Mouse (Mus musculus): ENCODE results near the gene Mark1.
A peak's percentile ranks its signal among the peaks of the same experiment; 100 is the strongest.

Mark1 gene

GRCm38 (mm10) chr1:184999071-184999750, at the start of gene Mark1:
TSS of gene Mark1 (minus strand) at chr1:184999570.
- DNase-seq: peak; percentile 39 to 65

DNA sequence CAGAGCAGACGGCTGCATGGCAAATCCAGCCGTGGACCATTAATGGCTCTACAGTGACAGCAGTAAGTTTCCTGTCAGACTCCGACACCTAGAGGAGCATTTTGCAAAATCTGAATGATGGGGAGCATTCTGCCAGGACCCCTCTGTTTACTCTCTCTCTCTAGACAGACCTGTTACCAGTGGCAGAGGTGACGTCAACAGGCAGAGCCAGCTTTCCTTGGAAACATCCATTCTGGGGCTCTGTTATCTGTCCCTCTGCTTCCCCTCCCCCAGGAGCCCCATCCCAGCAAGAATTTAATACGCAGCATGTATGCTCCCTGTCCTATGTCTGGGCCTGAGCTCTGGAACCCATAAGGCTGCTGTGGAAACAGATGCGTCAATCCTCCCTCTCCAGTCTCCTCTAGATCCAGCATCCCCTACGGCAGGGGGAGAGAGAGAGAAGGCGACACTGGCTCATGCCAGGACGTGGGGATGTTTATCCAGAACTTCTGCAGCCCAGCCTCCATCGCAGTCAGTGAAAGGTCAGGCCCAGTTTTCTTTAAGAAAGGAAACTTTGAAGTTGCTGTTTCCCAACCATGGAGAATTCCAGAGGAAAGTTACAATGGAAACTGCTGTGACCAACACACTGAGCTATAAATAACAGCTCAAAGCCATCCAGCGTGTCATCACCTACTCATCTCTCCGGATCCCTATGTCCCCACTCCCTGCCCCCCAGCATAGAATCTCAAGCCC, 48.3 kb upstream of the Mark1 start:
- DNase-seq: no peak

GRCm38 (mm10) chr1:185046513-185046912, 47.1 kb upstream of the Mark1 start:
- DNase-seq: no peak

GRCm38 (mm10) chr1:185038183-185038686, 38.9 kb upstream of the Mark1 start:
- no peak for DNase-seq

DNA sequence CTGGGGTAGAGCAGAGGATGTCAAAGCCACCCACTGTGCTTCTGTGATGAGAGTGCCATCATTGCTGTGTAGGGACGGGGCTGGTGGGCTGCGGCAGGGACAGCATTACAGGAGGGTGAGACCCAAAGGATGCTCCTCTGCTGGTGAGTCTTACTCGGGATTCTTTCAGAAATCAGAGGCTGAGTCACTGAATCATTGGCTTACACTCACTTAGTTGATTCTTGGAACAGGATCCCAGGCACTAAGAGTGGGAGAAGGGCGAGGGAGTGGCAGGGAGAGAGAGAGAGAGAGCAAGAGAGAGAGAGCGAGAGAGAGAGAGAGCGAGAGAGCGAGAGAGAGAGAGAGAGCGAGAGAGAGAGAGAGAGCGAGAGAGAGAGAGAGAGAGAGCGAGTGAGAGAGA, 31.2 kb upstream of the Mark1 start:
- no peak for DNase-seq

- DNase-seq: no peak
Measured at GRCm38 (mm10) chr1:185020429-185021168, 21.2 kb upstream of the Mark1 start.

- DNase-seq: no peak
Measured at GRCm38 (mm10) chr1:185012566-185012965, 13.2 kb upstream of the Mark1 start.

DNA sequence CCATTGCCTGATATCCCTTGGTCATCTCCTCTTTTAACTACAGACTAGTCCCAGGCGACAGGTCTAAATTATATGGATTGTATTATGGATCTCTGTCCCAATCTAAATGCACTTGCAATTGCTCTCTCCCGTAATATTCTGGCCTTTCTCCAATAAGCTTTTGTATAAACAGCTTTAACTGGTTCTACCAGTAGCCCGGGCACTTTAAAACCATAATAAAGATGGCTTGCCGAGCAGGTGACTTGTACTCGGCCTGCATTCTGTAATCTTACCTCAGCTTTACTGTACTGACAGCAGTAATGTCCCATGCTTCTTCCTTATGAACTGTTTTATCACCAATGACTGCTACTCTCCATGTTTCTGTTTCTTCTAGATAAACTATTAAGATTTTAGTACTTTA, 7.7 kb upstream of the Mark1 start:
- DNase-seq: no peak

- peak; percentile 75 to 77 for DNase-seq
Measured at GRCm38 (mm10) chr1:184999780-185000599, 620 bp upstream of the Mark1 start.

DNA sequence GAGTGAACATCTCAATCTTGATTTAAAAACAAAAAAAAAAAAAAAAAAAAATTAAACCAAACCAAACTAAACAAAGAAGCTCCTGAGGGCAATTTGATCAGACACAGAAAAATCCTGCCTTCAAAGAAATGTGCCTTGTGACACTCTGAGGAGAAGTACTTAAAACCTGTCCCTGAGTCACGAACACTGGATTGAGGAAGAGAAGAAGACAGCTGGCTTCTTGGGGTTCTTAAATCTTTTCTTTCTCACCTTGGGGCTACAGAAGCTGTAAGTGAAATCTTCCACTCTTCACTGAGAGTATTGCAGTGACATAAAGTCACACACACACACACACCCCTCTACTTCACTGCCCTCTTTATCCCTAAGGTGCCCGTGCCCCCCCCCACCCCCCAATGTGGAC, 739 bp downstream of the Mark1 start:
- no peak for DNase-seq

DNA sequence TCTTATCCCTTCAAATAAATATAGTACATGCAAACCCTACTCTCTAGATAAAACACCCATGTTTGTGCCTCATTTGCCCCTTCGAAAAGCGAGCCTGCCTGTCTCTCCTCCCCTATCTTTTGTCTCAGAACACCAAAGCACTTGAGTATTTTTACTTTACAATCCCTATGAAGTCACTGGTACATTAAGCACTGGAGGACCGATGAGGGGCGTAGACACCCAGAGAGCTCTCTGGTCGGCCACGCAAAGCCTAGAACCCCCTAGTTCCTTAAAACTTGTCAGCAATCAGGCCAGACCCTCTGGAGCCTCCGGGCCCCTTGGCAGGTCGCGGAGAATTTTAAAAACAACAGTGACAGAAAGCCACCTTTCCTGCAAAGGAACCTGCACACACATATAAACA, 1.2 kb downstream of the Mark1 start:
- DNase-seq: no peak

- DNase-seq: peak in 1 of 2 experiments; percentile 13
Measured at GRCm38 (mm10) chr1:184997466-184997865, 1.9 kb downstream of the Mark1 start.

GRCm38 (mm10) chr1:184995335-184995734, 4.0 kb downstream of the Mark1 start:
- no peak for DNase-seq

DNA sequence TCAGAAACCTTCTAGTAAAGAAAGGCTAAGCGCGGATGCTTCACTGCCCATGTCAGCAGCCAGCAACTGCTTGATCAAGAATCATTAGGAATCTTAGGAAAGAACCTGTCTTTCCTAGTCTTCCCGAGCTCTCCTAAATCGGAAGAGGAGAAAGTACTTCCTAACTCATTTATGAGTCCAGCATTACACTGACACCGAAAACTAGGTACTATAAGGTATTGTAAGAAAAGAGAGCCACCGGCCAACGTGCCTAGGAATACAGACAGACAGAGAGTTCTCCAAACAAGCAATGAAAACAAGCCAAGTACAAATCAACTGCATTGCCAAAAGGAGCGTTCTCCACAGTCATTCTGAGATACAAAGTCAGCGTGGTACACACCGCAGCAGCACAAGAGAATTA, 8.2 kb downstream of the Mark1 start:
- DNase-seq: no peak

- no peak for DNase-seq
Measured at GRCm38 (mm10) chr1:184986748-184987147, 12.6 kb downstream of the Mark1 start.

DNA sequence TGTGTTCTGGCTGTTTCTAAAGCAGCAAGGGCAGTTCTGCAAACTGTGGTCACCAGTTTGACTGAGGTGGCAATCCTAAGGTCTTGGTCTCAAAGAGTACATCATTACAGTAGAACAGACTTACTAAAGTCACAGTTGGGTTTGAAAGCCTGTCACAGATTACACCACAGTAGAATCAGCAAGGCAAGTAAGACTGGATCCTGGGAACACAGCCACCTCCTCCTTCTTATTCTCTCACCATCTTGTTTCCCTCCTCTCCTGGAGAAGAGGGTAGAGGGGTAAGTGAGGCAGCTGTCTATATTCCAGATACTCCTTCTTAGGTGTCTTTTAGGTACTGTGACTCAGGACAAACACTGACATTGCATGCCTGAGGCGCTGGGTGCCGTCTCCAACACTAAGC, 14.6 kb downstream of the Mark1 start:
- DNase-seq: no peak

DNA sequence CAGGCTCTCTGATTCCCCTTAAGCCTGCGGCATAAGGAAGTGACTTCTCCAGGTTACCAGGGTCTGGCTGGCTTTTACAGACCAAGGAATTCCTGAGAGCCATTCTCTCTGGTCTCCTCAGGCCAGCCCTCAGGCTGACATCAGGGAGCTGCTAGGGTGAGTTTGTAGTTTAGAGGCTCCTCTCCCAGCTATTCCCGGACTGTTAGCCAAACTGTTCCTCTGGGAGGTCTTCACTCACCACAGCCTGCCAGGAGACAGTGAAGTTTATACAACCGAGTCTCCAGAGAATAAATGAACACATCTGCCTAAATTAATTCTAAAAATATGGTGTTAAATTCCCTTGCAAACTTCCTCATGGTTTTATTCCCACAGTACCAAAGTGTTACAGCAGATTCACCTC, 15.6 kb downstream of the Mark1 start:
- DNase-seq: no peak

GRCm38 (mm10) chr1:184972214-184972776, 27.1 kb downstream of the Mark1 start:
- DNase-seq: no peak

DNA sequence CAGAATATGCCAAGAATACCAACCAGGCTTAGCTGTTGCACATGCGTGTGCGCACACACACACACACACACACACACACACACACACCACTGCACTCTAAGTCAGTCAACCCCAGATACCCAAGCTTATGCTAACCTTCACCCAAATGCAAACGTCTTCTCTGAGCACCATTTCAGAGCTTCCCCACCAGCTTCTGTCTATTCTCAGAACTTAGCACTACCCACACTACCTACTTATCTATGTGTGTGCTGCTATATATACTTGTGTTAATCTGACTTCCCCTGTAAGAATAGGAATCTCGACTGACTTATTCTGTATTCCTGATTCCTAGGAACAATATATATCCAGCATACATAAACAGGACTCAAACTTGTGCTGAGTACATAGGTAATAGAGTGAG, 30.0 kb downstream of the Mark1 start:
- DNase-seq: no peak

DNA sequence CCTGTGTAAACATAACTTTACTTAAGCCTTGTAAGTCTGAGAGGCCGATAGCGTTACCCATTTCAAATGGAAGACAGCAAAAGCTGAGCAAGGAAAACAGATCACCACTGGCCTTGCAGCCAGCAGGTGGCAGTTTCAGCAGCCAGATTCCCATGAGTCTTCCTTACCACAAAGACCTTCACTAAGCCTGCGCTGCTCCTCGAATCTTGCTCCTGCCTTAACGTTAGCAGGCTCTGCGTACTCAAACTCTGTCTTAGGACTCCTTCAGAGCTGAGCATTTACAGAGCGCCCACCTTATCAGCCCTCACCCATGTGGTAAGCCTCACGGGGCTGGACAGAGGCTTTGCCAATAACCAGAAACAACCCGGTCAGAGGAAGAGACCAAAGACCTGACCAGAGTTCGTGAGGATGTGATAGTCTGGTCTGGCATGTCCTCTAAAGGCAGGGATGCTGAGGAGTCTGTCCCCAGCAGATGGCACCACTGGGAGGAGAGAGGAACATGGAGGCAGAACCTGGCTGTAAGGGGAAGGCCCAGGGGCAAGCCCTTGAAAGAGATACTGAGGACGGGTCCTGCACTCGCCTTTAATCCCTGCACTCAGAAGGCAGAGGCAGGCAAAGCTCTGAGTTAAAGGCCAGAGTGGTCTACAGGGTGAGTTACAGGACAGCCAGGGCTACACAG, 33.5 kb downstream of the Mark1 start:
- DNase-seq: peak; percentile 49 to 70

DNA sequence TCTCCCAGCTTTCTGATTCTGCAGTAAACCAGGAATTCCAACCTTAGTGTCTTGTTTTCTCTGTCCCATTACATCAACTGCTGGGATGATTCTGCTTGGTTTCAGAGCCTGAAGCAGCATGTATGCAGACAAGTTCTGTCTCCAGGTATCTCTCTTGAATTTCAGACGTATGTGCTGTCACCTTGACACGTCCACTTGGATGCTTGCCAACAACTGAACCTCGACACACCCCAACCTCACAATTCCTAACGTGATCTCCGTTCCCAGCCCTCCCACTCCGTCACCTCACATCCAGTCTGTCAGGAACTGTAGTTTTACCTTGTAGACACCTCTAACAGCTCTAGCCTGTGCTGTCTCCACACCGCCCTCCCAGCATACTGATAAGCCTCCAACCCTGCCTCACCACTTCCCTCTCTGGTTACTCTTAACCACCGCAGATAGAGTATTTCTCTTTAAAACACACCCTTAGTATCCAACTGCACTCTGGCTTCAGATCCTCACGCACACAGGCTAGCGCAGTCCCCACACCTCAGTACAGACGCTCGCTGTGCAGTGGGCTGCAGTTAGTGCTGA, 36.2 kb downstream of the Mark1 start:
- no peak for DNase-seq
